Mouse (Mus musculus): ENCODE data around the gene Micall1. TPM values are rescaled to one million over a fixed set of nuclear protein-coding genes. Genes with fewer than 3 reads are reported as not detected.

Gene Micall1
- total RNA-seq, 2 experiments from 2014 or later, result 33.1 to 34.5 TPM

DNA sequence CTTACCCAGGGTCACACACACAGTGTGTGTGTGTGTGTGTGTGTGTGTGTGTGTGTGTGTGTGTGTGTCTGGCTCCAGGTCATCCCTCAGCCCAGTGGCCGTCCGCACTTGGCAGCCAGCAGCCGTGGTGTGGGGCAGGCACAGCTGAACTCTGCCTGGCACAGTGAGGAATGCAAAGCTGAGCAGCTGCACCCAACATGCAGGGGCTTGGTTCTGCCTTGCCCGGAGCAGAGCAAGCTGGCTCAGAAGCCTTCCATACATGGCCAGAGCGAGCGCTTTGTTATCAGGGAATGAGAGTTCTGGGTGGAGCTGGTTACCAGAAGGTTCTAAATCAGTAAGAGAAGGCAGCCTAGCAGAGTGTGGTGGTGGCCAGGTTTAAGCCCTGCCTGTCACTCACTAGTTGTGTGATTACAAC, 11.1 kb upstream of the Micall1 start:
- peak; percentile 63 to 70 for DNase-seq

DNA sequence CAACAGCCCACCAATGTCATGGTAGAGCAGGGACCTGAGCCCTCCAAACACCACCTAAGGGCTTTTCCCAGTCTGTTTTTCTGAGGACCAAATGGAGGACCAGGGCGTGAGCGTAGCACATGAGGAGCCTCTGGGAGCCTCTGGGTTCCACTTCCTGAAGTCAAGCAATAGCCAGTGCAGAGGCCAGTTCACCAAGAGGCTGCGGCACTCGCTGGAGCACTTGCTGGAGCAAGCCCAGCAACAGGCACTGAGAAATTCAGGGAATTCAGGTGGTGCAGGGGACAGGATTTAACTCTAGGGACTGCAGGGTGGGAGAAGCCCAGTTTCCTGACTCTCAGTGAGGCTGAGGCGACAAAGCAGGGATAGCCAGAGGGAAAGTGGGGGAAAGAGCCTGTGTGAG, 10.5 kb upstream of the Micall1 start:
- DNase-seq, result no peak

DNA sequence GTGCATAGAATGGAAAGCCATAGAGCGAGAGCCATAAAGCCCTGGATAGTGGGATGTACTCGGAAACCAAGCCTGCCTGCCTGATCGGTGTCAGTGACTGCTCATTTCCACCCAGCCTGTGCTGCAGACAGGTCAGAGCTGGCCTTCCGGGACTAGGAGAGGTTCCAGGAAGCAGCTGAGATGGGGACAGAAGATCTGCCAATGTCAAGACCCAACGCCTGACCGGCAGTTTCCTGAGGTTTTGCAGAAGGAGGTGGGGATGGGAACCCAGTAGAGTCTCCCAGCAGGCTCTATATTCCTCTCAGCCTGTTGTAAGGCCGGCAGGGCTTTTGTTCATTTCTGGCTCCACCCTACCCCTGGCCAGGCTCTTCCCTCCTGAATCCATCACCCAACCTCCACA, 9.8 kb upstream of the Micall1 start:
- no peak for DNase-seq

DNA sequence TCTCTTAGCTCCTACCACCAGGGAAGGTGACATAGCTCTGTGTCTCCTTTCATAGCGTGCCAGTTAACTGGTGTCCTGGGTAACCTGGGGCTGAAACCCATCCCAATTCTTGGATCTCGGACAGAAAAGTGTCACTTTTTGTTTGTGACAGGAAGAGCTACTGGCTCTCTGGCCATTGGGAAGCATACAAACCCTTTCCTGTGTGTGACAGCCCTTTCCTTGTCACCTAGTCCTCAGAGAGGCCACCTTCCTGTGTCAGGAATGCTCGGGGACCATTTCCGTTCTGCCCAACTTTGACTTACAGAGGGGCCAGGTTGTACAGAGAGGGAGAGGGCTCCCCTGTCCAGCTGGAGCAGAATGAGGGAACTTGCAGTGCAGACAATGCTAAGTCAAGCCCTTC, 9.2 kb upstream of the Micall1 start:
- DNase-seq, result no peak

DNA sequence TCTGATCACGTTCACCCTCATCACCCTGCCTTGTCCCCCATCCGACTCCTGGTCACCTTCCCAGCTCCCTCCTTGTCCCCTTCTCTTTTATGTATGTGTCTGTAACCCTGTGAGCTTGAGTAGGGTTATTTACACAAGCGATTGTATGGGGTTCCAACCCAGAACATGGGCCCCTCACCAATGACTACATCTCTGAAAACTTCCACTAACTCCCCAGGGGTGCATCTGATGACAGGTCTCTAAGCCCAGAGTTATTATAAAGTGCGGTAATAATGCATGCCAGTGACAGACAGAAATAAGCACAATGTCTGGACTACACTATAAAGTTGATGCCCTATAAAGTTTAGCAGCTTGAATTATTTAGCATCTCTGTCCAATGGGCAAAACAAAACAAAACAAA, 8.3 kb upstream of the Micall1 start:
- no peak for DNase-seq

DNA sequence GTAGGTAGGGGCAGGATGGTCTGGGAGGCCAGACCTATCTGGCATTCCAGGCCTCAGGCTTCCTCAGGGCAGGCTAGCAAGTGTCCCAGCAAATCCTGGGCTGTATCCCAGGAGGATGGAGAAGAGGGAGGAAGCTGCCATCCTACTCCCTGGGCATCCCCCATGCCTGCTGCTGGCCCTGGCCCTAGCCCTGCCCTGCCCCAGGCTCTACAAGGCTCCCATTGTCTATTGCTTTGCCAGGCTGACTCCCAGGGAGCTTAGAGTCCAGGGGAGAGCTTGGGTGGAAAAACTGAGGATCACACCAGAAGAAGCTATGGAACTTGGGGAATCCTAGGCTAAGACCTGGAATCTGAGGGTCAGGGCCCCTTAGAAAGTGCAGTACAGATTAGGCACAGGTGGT, 7.2 kb upstream of the Micall1 start:
- no peak for DNase-seq

DNA sequence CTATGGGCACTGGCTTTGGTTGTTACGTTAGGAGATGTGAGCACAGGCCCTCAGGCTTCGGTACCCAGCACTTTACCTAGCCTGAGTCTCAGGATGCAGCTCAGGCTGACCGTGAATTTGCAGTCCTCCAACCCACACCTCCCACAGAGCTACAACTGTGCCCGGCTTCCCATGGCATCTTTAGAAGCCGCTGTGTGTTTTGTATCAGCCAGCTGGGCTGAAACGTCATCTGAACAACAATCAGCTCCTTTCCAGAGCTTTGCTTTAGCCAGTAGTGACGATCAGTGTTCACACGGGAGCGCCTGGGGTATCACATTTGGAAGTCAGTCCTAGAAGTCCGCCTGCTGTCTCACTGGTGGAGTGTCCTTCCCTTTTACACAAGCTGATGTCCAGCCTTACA, 5.4 kb upstream of the Micall1 start:
- DNase-seq, result no peak

DNA sequence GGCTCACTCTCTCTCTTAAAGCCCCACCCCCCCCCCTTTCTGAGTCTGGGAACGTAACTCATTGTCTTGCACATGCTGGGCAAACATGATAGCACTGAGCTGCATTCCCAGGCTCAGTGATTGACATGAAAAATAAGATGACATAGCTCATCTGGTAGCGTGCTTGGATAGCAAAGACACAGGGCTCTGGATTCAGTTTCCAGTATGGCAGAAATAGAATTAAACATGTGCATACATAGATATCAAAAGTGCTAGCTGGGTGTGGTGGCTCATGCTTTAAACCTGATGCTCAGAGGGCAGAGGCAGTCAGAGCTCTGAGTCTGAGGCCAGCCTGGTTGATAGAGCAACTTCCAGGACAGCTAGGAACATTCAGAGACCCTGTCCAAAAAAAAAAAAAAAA, 2.9 kb upstream of the Micall1 start:
- DNase-seq, result no peak

DNA sequence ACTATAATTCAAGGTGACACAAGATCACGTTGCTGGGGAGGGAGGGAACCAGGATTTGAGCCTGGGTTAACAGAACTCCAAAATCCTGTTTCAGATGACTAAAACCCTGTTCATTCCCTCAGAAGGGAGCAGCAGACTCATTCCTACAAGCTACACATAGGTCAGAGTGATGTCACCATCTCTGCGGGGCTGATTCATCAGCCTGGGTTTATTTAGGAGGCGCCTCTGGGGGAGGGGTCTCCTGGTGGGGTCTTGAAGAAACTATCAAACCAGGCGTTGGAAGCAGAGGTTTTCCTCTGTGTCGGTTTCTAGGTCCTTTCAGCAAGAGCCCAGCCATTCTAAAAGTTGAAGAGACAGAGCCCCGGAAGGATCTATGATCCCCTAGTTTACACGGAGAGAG, 732 bp upstream of the Micall1 start:
- DNase-seq, result no peak

DNA sequence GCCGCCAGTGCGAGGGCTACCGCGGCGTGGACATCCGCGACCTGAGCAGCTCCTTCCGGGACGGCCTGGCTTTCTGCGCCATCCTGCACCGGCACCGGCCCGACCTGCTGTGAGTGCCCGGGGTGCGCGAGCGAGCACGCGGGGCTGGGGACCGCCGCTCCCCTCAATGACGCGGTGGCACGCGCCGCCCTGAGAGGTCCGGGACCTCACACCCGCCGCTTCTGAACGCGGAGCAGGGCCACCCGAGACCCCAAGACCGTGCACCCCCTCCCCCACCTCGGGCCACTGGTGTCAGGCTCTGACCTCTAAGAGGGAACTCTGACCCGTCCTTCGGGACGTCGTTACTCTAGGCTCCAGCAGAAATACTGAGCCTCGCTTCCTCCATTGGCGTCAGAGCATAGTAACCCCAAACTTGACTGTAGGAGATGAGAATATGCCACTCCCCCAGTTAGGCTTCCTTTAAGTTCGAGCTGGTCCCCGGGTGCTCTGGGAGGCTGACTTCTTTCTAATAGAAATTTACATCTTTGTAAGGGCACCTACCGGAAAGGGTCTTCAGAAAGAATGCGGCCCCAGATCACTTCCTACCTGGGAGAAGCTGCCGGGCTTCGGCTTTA, 730 bp downstream of the Micall1 start:
- no peak for DNase-seq

DNA sequence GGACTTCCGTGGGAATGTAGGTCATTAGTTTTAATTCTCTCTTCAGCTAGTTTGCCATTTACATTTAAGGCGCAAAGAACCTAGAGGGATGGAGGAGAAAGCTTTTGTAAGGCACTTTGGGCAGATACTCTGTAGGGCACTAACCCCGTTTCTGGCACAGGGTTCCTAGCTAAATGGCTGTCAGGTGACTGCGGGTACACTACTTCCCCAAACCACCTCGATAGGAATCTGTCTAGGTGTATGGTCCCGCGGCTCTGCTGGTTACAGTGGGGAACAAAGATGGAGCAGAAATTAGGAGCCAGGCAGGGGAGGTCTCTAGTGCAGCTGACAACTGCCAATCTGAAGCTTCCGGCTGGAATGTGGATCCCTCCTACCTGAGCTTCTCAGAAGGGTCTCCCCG, 1.3 kb downstream of the Micall1 start:
- no peak for DNase-seq

DNA sequence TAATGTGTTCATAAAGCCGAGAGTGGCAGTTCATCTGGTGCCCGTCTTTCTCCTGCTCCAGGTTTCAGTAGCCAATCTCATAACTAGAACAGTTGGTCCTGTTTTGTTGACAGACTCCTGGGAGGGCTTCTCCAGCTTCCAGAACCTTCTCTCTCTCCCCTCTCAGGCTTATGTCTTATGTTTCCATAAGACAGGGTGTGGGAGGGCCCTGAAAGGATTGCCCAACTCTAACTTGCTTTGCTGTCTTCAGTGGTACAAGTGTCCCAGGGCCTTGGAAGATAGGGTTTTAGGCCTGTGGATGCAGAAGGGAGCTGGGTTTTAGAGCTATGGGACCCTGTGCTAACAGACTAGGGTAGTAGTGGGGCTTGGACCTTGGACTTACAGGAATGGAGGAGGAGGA, 1.8 kb downstream of the Micall1 start:
- no peak for DNase-seq

DNA sequence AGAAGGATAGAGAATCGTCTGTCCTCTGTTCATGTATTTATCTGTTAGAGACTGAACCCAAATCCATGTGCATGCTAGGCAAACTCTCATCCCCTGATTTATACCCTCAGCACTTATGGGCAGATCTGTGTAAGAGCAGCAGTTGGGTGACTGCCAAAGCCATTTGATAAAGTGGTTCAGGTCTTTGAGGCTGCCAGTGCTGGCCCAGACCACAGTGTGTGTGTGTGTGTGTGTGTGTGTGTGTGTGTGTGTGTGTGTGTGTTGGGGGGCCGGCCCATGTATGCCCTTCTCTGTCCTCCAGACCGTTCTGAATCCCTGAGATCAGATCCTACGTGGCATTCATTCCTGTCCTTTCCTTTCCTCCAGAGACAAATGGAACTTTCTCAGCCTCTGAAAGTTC, 3.1 kb downstream of the Micall1 start:
- no peak for DNase-seq

DNA sequence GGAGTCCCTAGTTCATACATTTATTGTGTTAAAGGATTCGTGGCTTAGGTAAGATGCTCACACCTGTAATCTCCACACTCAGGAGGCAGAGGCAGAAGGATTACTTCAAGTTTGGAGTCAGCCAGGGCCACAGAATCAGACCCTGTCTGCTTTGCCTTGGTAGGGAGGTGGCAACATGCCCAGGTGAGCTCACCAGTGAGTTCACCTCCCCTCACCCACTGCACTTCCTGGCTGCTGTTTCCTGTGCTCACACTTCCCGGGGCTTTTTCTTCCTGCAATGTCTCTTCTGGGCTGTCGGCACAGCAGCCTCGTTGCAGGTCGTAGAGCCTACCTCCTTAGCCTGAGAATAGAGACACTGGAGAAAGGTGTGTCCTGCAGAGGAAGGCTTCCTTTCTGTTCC, 6.6 kb downstream of the Micall1 start:
- DNase-seq, result no peak

DNA sequence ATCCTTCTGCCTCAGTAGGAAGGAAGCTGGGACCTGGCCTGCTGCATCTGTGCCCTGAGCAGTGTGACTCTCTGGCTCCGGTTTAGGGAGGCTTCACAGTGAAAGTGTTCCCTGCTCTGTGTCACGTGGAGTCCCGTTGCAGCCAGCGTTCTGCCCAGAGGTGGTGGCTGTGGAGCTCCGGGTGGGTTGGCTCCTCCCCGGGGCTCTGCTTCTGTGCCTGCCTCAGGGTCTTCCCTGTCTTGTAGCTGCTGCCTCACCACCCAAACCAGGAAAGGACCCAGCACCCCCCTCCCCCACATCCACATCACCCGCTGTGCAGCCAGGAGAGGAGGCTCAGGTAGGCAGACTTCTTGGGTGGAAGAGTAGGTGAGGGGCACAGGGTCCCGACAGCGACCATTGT, 10.8 kb downstream of the Micall1 start:
- no peak for DNase-seq

DNA sequence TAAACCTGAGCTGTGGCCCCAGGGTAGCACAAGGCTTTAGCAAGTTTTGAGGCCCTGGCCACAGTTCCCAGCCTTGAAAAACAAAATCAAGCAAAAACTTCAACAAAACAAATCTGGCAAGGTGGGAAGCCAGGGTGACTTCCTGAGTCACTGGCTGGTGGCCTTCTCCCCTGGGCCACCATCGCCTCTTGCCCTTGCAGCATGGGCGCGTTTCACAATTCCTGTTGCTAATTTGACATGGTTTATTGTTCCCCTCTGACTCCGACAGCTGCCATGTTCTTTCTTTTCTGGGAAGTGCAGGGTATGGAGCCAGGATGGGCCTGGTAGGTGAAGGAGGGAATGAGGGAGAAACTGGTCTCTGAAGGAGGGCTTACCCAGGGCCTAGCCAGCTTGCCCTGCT, 13.4 kb downstream of the Micall1 start:
- no peak for DNase-seq

DNA sequence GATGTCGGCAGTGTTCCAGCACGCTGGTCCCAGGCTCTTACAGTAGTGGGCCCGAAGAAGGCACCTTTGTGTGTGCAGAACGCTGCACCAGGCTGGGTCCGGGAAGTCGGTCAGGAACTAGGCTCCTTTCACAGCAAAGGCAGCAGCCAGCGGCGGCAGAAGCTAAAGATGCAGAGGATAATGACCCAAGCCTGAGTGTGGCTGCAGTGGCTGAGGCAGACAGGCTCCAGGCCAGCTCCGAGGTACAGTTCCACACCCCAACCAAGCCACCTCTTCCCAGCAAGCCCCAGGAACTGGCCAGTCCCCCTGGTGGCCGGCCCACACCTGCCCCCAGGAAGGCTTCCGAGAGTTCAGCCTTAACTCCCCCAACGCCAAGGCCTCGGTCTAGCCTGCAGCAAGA, 13.8 kb downstream of the Micall1 start:
- no peak for DNase-seq

DNA sequence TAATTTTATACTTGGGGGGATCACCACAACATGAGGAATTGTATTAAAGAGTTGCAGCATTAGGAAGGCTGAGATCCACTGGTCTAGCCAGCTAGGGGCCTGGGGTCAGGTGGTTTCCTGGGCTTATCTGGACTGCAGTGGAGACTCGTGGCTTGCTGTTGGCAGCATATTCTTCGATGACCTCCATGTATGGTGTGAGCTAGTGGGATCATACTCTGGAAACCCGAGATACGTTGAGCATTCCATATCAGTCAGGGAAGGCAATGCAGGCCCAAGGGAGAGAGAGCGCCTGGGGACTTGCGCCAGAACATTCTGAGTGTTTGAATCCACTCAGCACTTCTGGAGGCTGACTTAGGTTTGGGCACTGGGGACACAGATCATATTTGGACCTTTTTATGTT, 15.1 kb downstream of the Micall1 start:
- DNase-seq, result no peak

DNA sequence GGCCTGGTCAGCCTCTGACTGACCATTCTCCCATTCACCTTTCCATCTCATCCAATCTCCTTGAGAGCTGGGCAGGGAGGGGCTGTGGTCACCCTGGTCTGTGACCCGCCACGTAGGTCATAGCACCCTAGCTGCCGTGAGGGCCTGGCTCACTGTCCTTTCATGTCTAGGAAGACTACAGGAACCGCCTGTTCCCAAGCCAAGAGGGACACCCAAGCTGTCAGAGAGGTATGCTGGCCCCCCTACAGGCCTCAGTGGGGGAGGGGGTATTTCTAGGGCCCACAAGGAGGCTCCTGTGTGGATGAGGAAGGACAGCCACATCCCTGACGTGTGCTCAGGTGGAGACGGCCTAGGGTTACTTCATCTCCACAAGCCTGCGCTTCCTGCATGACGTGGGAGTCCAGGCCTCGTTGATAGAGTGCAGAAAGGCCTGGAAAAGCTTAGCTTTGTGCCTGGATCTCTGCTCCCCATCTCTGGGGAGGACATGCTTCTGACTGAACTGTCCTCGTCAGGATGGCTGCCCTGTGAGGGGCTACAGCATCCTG, 15.7 kb downstream of the Micall1 start:
- DNase-seq, result no peak

DNA sequence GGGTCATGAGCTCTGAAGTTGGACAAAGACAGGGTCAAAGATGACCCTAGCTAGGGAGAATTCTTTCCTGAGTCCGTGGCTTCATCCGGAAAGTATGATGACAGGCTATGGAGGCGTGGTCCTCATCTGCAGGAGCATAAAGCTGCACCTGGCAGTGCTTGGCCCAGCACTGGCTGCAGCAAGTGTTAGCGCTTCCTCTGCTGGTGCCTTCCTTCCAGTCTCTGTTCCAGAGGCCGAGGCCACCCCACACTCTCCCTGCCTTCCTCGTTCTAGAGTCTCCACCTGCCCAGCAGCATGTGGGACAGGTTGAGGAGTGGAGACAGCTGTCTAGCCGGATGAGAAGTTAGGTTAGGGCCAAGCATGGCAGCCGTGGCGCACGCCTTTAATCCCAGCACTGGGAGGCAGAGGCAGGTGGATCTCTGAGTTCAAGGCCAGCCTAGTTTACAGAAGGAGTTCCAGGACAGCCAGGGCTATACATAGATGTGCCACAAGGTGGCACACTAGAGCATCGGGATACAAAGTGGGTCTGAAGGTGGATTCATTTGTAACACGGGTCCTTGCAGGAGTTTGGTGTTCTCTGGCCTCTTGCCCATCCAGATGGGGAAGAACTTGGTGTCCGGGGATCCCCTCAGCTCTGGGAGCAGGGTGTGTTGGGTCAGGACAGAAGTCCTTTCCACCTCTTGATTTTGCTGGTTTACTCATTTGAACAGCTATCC, 17.7 kb downstream of the Micall1 start:
- peak in 1 of 2 experiments; percentile 38 for DNase-seq

DNA sequence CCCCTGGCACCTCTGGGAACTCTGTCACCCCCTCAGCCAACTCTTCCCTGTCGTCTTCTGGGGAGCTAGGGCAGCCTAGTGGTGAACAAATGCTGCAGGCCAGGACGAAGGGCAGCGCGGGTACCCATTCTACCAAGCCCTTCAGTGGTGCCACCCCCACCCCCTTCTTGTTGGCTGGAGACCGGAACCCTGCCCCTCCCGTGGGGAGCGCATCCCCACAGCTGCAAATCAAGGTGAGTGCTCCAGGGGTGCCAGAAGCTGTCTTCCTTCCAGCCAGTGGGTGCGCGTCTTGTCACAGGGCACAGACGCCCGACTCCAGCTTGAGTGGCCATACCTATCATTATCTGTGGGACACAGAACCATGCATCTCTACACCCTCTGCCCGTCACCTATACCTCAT, 18.4 kb downstream of the Micall1 start:
- no peak for DNase-seq

DNA sequence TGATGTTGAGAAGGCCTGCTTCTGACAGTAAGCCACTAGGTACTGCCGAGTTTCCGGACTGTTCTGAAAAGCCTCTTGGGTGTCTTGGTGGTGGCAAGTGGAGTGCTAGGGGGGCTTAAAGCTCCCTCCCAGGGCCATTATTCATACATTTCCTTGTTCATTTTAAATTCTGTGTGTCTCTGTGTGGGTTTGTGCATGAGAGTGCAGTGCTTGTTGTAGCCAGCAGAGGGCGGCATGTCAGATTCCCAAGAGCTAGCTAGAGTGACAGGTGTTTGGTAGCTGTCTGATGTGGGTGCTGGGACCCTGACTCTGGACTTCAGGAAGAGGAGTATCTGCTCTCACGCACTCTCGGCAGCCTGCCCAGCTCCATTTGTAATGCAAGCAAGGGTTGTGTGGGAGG, 19.5 kb downstream of the Micall1 start:
- no peak for DNase-seq

DNA sequence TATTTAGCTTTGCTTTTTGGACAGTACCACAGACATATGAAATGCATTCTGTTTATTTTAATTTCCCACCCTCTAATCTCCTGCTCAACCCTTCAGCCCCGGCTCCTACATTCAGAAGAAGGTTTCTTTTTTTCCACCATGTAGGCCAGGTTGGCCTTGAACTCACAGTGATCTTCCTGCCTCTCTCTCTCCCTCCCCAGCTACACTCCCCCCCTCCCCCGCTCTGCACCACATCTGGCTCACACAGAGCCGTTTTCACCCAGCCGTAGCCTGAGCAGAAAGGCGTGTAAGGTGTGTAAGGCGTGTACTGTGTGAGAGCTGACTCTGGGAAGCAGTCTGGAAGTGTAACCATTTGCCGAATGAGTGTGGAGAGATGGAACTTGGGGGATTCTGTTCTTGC, 20.6 kb downstream of the Micall1 start:
- DNase-seq, result no peak

DNA sequence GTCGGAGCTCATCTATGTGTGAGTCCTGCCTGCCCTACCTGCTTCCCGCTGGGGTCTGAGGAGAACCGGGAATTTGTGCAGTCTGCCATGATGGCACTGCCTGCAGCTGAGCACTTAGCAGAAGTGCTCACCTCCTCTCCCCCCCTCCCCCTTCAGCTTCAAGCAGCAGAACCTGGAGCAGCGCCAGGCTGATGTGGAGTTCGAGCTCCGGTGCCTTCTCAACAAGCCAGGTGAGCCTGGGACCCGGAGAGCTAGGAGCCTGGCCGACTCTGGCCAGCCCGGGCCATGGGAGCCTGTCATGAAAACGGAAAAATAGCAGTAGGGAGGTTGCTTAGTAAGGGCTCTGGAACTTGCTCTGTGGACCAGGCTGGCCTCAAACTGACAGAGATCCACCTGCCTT, 22.1 kb downstream of the Micall1 start:
- DNase-seq, result no peak

DNA sequence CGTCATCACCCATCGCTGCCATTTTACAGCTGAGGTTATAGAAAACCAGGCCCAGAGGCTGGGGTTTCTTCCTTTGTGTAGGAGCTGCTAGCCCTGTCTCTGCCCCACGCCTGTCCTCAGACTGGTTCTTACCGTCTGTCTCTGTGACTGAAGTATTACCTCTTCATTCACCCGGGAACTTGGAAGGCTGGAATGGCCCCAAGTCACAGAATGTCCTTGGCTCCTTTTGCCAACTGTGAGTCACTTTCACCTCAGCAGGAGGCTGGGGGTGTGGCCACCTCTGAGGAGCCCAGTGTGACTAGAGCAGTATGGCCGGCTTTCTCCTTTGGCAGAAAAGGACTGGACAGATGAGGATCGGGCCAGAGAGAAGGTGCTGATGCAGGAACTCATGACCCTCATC, 22.7 kb downstream of the Micall1 start:
- no peak for DNase-seq
